Mouse (Mus musculus) stomach, embryonic 16.5 days (tissue): Measurements from ENCODE around the gene Gkap1. TPM values are rescaled to one million over a fixed set of nuclear protein-coding genes. Genes with fewer than 3 reads are reported as not detected.

ENCODE experiments used
- ATAC-seq: fragments of 200-750 bp; cut with Nextera tagmentation; 2 replicates; pipeline ENCODE4 v1.8.0; 2017; ENCODE audit warnings: moderate number of reproducible peaks, moderate TSS enrichment; ENCODE audit not compliant: insufficient read depth, low FRiP score
- H3K27ac ChIP-seq: fragments of 300-500 bp; sonication (generic); 2 replicates; pipeline ENCODE4 v1.5.1; 2014; ENCODE audit warnings: low read length
- H3K27me3 ChIP-seq: fragments of 300-500 bp; sonication (generic); 2 replicates; pipeline ENCODE4 v1.6.1; 2014; ENCODE audit warnings: low read length, control low read depth, mixed read lengths; ENCODE audit not compliant: control insufficient read depth, insufficient read depth
- H3K36me3 ChIP-seq: fragments of 300-500 bp; sonication (generic); 2 replicates; pipeline ENCODE4 v1.6.1; 2014; ENCODE audit warnings: low read length; ENCODE audit not compliant: control insufficient read depth, insufficient read depth
- H3K4me1 ChIP-seq: fragments of 300-500 bp; sonication (generic); 2 replicates; pipeline ENCODE4 v1.6.1; 2014; ENCODE audit warnings: low read length, control low read depth, mixed read lengths; ENCODE audit not compliant: control insufficient read depth, insufficient read depth
- H3K4me2 ChIP-seq: fragments of 300-500 bp; sonication (generic); 2 replicates; pipeline ENCODE4 v1.6.1; 2014; ENCODE audit warnings: low read depth, low read length, mixed read lengths
- H3K4me3 ChIP-seq: fragments of 300-500 bp; sonication (generic); replicated peaks from 2 replicates; pipeline ENCODE4 v1.5.1; 2014; ENCODE audit warnings: mild to moderate bottlenecking, low read length
- H3K9ac ChIP-seq: fragments of 300-500 bp; sonication (generic); 2 replicates; pipeline ENCODE4 v1.6.1; 2014; ENCODE audit warnings: low read length
- H3K9me3 ChIP-seq: fragments of 300-500 bp; sonication (generic); replicated peaks from 2 replicates; pipeline ENCODE4 v1.6.1; 2016; ENCODE audit warnings: low read length, control low read depth; ENCODE audit not compliant: control insufficient read depth
- WGBS: fragments of 180-500 bp; shearing (Covaris S2); extraction: QIAGEN DNeasy Blood & Tissue Kit; methylation state at CpG from one replicate; pipeline ENCODE4 v1.1.7; 2014; 5-methylcytosine and 5-hydroxymethylcytosine counted together
- polyA plus RNA-seq: library from polyadenylated mRNA; unstranded; fragments of >200 nt; fragmentation: Nextera tagmentation; extraction: Ambion mirVana; gene quantifications from 2 replicates; pipeline ENCODE4 v1.2.1, GENCODE M21; 2015

The Gkap1 gene
- polyA plus RNA-seq, 1 experiment from 2014 or later, result 17.3 TPM

- H3K27ac ChIP-seq, result no peak overlapping the region
- H3K4me1 ChIP-seq, result peaks cover 6% of the 10 kb centered on the region; the same call in 1 of the 2 replicates
- peak overlapping the region; percentile 95 for H3K4me2 ChIP-seq
- no peaks in the 10 kb centered on the region for H3K9me3 ChIP-seq
- ATAC-seq, result no peak
- H3K9ac ChIP-seq, result peak overlapping the region; percentile 87
- WGBS, result 18% methylated on average over 9 of the region's 9 CpGs
- no peaks in the 10 kb centered on the region for H3K36me3 ChIP-seq
- H3K4me3 ChIP-seq, result peak overlapping the region; percentile 79
- H3K27me3 ChIP-seq, result no peaks in the 10 kb centered on the region; the same call in 1 of the 2 replicates
Measured at GRCm38 (mm10) chr13:58275076-58275475, 423 bp downstream of the Gkap1 start.

- under 1% methylated on average over 83 of the region's 84 CpGs for WGBS
- Histone ChIP-seq H3K27me3 (no peaks in the 10 kb centered on the region; the same call in 1 of the 2 replicates), H3K36me3 (no peaks in the 10 kb centered on the region), H3K27ac (peak overlapping the region; percentile 74), H3K9me3 (no peaks in the 10 kb centered on the region), H3K4me1 (peaks cover 6% of the 10 kb centered on the region; the same call in 1 of the 2 replicates), H3K4me2 (peak overlapping the region; percentile 95), H3K4me3 (peak overlapping the region; percentile 79), H3K9ac (peak overlapping the region; percentile 87)
- peak; percentile 84 for ATAC-seq
Measured at GRCm38 (mm10) chr13:58274259-58274991, 1.1 kb downstream of the Gkap1 start.

- Histone ChIP-seq H3K4me3 (peak overlapping the region; percentile 79), H3K4me1 (peaks cover 6% of the 10 kb centered on the region; the same call in 1 of the 2 replicates), H3K27ac (peak overlapping the region; percentile 74), H3K36me3 (no peaks in the 10 kb centered on the region), H3K4me2 (peak overlapping the region; percentile 95), H3K27me3 (no peaks in the 10 kb centered on the region; the same call in 1 of the 2 replicates), H3K9me3 (no peaks in the 10 kb centered on the region), H3K9ac (peak overlapping the region; percentile 87)
- under 1% methylated on average over 109 of the region's 115 CpGs for WGBS
- peak; percentile 44 for ATAC-seq
Measured at GRCm38 (mm10) chr13:58273411-58274258, 1.9 kb downstream of the Gkap1 start.

GRCm38 (mm10) chr13:58266864-58267263, 8.6 kb downstream of the Gkap1 start:
- no peaks in the 10 kb centered on the region for H3K4me1 ChIP-seq
- WGBS, result 77% methylated on average over 3 of the region's 3 CpGs
- no peak overlapping the region for H3K4me2 ChIP-seq
- no peaks in the 10 kb centered on the region for H3K27me3 ChIP-seq
- H3K27ac ChIP-seq, result no peak overlapping the region
- H3K9ac ChIP-seq, result no peak overlapping the region
- H3K36me3 ChIP-seq, result no peaks in the 10 kb centered on the region
- no peak overlapping the region for H3K4me3 ChIP-seq
- ATAC-seq, result no peak
- no peaks in the 10 kb centered on the region for H3K9me3 ChIP-seq

- no peaks in the 10 kb centered on the region for H3K9me3 ChIP-seq
- H3K27ac ChIP-seq, result no peak overlapping the region
- H3K9ac ChIP-seq, result no peak overlapping the region
- ATAC-seq, result no peak
- no peaks in the 10 kb centered on the region for H3K27me3 ChIP-seq
- 82% methylated on average over 8 of the region's 8 CpGs for WGBS
- no peaks in the 10 kb centered on the region for H3K36me3 ChIP-seq
- H3K4me1 ChIP-seq, result no peaks in the 10 kb centered on the region
- H3K4me2 ChIP-seq, result no peak overlapping the region
- H3K4me3 ChIP-seq, result no peak overlapping the region
Measured at GRCm38 (mm10) chr13:58263546-58263945, 12.0 kb downstream of the Gkap1 start.

GRCm38 (mm10) chr13:58261674-58262073, 13.8 kb downstream of the Gkap1 start:
- WGBS, result 79% methylated on average over 4 of the region's 4 CpGs

GRCm38 (mm10) chr13:58253268-58253667, 22.2 kb downstream of the Gkap1 start:
- H3K9me3 ChIP-seq, result no peaks in the 10 kb centered on the region
- H3K27me3 ChIP-seq, result no peaks in the 10 kb centered on the region
- H3K4me1 ChIP-seq, result no peaks in the 10 kb centered on the region
- no peak overlapping the region for H3K27ac ChIP-seq
- H3K4me2 ChIP-seq, result no peak overlapping the region
- WGBS, result 86% methylated on average over 1 of the region's 1 CpGs
- 0 out of 2 replicates have a peak, but pooled peaks cover 4% of the 10 kb centered on the region for H3K36me3 ChIP-seq
- H3K4me3 ChIP-seq, result no peak overlapping the region
- no peak for ATAC-seq
- H3K9ac ChIP-seq, result no peak overlapping the region

More at GRCm38 (mm10) chr13:58261674-58262073, 13.8 kb downstream of the Gkap1 start:
- Histone ChIP-seq H3K27me3 (no peaks in the 10 kb centered on the region), H3K4me2 (no peak overlapping the region), H3K9ac (no peak overlapping the region), H3K4me3 (no peak overlapping the region), H3K27ac (no peak overlapping the region), H3K9me3 (no peaks in the 10 kb centered on the region), H3K4me1 (no peaks in the 10 kb centered on the region), H3K36me3 (no peaks in the 10 kb centered on the region)
- ATAC-seq, result no peak

GRCm38 (mm10) chr13:58248957-58249356, 26.5 kb downstream of the Gkap1 start:
- 92% methylated on average over 5 of the region's 5 CpGs for WGBS
- Histone ChIP-seq H3K27ac (no peak overlapping the region), H3K9me3 (no peaks in the 10 kb centered on the region), H3K27me3 (no peaks in the 10 kb centered on the region), H3K4me2 (no peak overlapping the region), H3K36me3 (0 out of 2 replicates have a peak, but pooled peaks cover 4% of the 10 kb centered on the region), H3K4me3 (no peak overlapping the region), H3K4me1 (no peaks in the 10 kb centered on the region), H3K9ac (no peak overlapping the region)
- ATAC-seq, result no peak

GRCm38 (mm10) chr13:58236536-58236935, 39.0 kb downstream of the Gkap1 start:
- Histone ChIP-seq H3K4me3 (no peak overlapping the region), H3K4me2 (no peak overlapping the region), H3K9ac (no peak overlapping the region), H3K4me1 (no peaks in the 10 kb centered on the region), H3K36me3 (no peaks in the 10 kb centered on the region), H3K9me3 (no peaks in the 10 kb centered on the region), H3K27me3 (no peaks in the 10 kb centered on the region), H3K27ac (no peak overlapping the region)
- no peak for ATAC-seq
- WGBS, result 93% methylated on average over 7 of the region's 7 CpGs
